Mouse (Mus musculus) MEL (cell line): Measurements from ENCODE around the gene Ppp1cc.

ENCODE experiments used
- CTCF ChIP-seq, 3 experiments: IDR thresholded peaks in 2 of 3; conservative IDR thresholded peaks in 1 of 3; 2 replicates each; pipeline ENCODE4 v1.5.1; 2011 to 2012; ENCODE audit warnings: low read length in 3 of 3, low read depth in 2 of 3, mild to moderate bottlenecking in 2 of 3, improper control_type of control experiment in 1 of 3, inconsistent platforms in 1 of 3, mixed read lengths in 1 of 3, moderate library complexity in 1 of 3; ENCODE audit not compliant: control insufficient read depth in 1 of 3, insufficient read depth in 1 of 3, poor library complexity in 1 of 3, severe bottlenecking in 1 of 3
- EP300 ChIP-seq, 2 experiments: IDR thresholded peaks; 2 replicates each; pipeline ENCODE4 v1.6.1; 2011; ENCODE audit warnings: improper control_type of control experiment in 2 of 2, low read length in 2 of 2, low read depth in 1 of 2, mild to moderate bottlenecking in 1 of 2
- GATA1 ChIP-seq: IDR thresholded peaks from 2 replicates; pipeline ENCODE4 v1.6.1; 2011; ENCODE audit warnings: low read depth, low read length, improper control_type of control experiment
- MAFK ChIP-seq: IDR thresholded peaks from 2 replicates; pipeline ENCODE4 v1.6.1; 2011; ENCODE audit warnings: low read depth, mild to moderate bottlenecking, low read length, improper control_type of control experiment, borderline replicate concordance
- MAX ChIP-seq: IDR thresholded peaks from 2 replicates; pipeline ENCODE4 v1.6.1; 2011; ENCODE audit warnings: low read length, improper control_type of control experiment
- MYC ChIP-seq: IDR thresholded peaks from 2 replicates; pipeline ENCODE4 v1.6.1; 2011; ENCODE audit warnings: low read depth, mild to moderate bottlenecking, low read length, improper control_type of control experiment, moderate library complexity
- POLR2A ChIP-seq, 2 experiments: IDR thresholded peaks; 2 replicates each; pipeline ENCODE4 v1.6.1; 2011 to 2012; ENCODE audit warnings: low read length in 2 of 2, mild to moderate bottlenecking in 2 of 2, control low read depth in 1 of 2, improper control_type of control experiment in 1 of 2, low read depth in 1 of 2, moderate library complexity in 1 of 2; ENCODE audit not compliant: control insufficient read depth in 1 of 2, insufficient read depth in 1 of 2, poor library complexity in 1 of 2
- POLR2AphosphoS2 ChIP-seq: IDR thresholded peaks from 2 replicates; pipeline ENCODE4 v1.6.1; 2011; ENCODE audit warnings: low read length, improper control_type of control experiment
- RAD21 ChIP-seq: IDR thresholded peaks from 2 replicates; pipeline ENCODE4 v1.6.1; 2011; ENCODE audit warnings: mild to moderate bottlenecking, low read depth, low read length, improper control_type of control experiment
- SIN3A ChIP-seq: IDR thresholded peaks from 2 replicates; pipeline ENCODE4 v1.6.1; 2012; ENCODE audit warnings: low read length, improper control_type of control experiment, inconsistent platforms
- USF2 ChIP-seq, 2 experiments: IDR thresholded peaks; 2 replicates each; pipeline ENCODE4 v1.6.1; 2011 to 2012; ENCODE audit warnings: improper control_type of control experiment in 2 of 2, low read length in 2 of 2, borderline replicate concordance in 1 of 2, inconsistent platforms in 1 of 2, low read depth in 1 of 2, mild to moderate bottlenecking in 1 of 2; ENCODE audit not compliant: insufficient read depth in 1 of 2
- ZKSCAN1 ChIP-seq: IDR thresholded peaks from 2 replicates; pipeline ENCODE4 v1.6.1; 2012; ENCODE audit warnings: low read depth, mild to moderate bottlenecking, inconsistent platforms, low read length, improper control_type of control experiment, moderate library complexity

DNA sequence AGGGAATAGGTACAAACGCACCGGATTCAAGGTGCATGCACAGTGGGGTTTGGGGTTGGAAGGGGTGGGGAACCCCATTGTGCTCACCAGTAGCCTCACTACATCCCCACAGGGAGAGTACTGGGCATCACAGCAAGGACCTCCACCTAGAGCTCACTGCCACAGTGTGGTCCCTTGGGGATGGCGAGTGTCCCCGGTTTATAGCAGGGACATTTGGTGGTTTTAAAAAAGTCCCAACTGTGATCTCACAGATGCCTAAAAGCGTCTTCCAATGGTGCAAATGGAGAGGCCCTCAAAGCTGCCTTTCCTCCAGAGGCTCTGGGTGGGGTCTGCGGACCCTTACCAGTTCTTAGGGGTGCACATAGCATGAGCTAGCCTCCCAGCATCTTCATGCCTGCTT is 55.8 kb downstream of the Ppp1cc start:
- TF ChIP-seq USF2 (IDR thresholded peaks at IDR 0.05; ENCODE audit: borderline replicate concordance in 1 of 2, insufficient read depth in 1 of 2, low read depth in 1 of 2, low read length in 2 of 2) (no peak), MAFK (no peak), CTCF (IDR thresholded peaks at IDR 0.05 in 2 of 3, conservative IDR thresholded peaks at IDR 0.05 in 1 of 3; ENCODE audit: control insufficient read depth in 1 of 3, insufficient read depth in 1 of 3, low read depth in 2 of 3, low read length in 3 of 3, poor library complexity in 1 of 3, severe bottlenecking in 1 of 3) (no peak), MAX (no peak), RAD21 (no peak), EP300 (IDR thresholded peaks at IDR 0.05; ENCODE audit: low read depth in 1 of 2, low read length in 2 of 2) (no peak), GATA1 (no peak), POLR2A (IDR thresholded peaks at IDR 0.05; ENCODE audit: control insufficient read depth in 1 of 2, insufficient read depth in 1 of 2, low read depth in 1 of 2, low read length in 2 of 2, poor library complexity in 1 of 2) (no peak), POLR2AphosphoS2 (no peak), SIN3A (no peak), ZKSCAN1 (no peak), MYC (no peak)
